Mouse (Mus musculus): ENCODE results near the gene Ccdc57. TPM values are rescaled to one million over a fixed set of nuclear protein-coding genes. Genes with fewer than 3 reads are reported as not detected.

The Ccdc57 gene
- polyA plus RNA-seq, 1 experiment from 2014 or later: 4.8 TPM

DNA sequence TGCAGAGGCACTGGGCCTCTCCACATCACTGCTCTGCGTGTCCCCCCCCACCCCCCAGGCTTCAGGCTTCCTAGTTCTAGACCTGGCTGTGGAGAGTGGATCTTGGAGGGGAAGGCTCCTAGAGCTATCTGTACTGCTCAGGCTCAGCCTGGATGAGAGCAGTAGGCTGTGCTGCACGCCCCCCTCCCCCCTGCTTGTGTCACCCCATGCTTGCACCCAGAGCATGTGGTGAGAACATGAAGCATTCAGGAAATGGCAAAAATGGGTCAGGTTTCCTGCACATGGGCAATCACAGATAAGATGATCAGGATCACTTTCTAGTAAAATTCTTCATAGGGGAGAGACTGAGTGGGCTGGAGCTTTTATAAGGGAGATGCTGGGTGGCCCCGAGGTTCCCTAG lies 26.9 kb upstream of the Ccdc57 start:
- ATAC-seq (ENCODE audit: insufficient number of reproducible peaks, insufficient read depth, low FRiP score, low read depth): peak; percentile 13; the same call in 1 of the 2 replicates
- Histone ChIP-seq H3K36me3 (ENCODE audit: control insufficient read depth, insufficient read depth, low read length) (peaks cover 99% of the 10 kb centered on the region), H3K27ac (replicated peaks in 1 of 2; ENCODE audit: control insufficient read depth in 1 of 2, insufficient read depth in 1 of 2, low read depth in 2 of 2, low read length in 2 of 2) (peak overlapping the region; percentile 35 to 66; a peak in 2 of 4 replicates), H3K4me1 (ENCODE audit: control insufficient read depth in 2 of 2, insufficient read depth in 2 of 2, low read length in 2 of 2) (peaks cover 33 to 56% of the 10 kb centered on the region in 2 experiments), H3K27me3 (ENCODE audit: control insufficient read depth, insufficient read depth, low read length) (no peaks in the 10 kb centered on the region), H3K9ac (ENCODE audit: low read length) (no peak overlapping the region), H3K9me3 (ENCODE audit: control insufficient read depth, low read length) (no peaks in the 10 kb centered on the region), H3K4me3 (ENCODE audit: control insufficient read depth in 1 of 2, insufficient read depth in 1 of 2, low read depth in 1 of 2, low read length in 2 of 2) (no peak overlapping the region), H3K4me2 (ENCODE audit: low read length) (no peak overlapping the region)
- WGBS: 47% methylated on average over 3 of the region's 3 CpGs

DNA sequence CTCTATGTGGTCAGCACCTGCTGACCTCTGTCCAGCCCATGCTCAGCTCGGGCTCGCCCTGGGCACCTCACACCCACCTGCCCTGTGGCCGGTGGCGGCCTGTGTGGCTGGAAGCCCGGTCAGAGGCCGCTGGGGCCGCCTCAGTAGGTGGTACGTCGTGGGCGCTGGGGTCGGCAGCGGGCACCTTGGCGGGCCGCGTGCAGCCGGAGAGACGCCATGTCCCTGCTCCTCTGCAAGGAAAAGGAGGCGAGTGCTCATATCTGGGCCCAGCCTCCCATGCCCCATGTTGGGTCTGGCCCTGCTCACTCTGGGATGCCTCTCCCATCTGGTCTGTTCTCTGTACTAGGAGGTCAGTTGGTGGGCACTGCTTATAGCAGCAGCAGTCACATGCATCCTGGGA lies 26.4 kb upstream of the Ccdc57 start:
- peaks cover 29 to 51% of the 10 kb centered on the region in 2 experiments for H3K4me1 ChIP-seq (ENCODE audit: control insufficient read depth in 2 of 2, insufficient read depth in 2 of 2, low read length in 2 of 2)
- no peaks in the 10 kb centered on the region for H3K27me3 ChIP-seq (ENCODE audit: control insufficient read depth, insufficient read depth, low read length)
- H3K27ac ChIP-seq (replicated peaks in 1 of 2; ENCODE audit: control insufficient read depth in 1 of 2, insufficient read depth in 1 of 2, low read depth in 2 of 2, low read length in 2 of 2): peak overlapping the region; percentile 35 to 66; a peak in 3 of 4 replicates
- H3K36me3 ChIP-seq (ENCODE audit: control insufficient read depth, insufficient read depth, low read length): peaks cover 99% of the 10 kb centered on the region
- WGBS: 87% methylated on average over 18 of the region's 18 CpGs
- no peaks in the 10 kb centered on the region for H3K9me3 ChIP-seq (ENCODE audit: control insufficient read depth, low read length)
- no peak overlapping the region for H3K4me3 ChIP-seq (ENCODE audit: control insufficient read depth in 1 of 2, insufficient read depth in 1 of 2, low read depth in 1 of 2, low read length in 2 of 2)
- H3K4me2 ChIP-seq (ENCODE audit: low read length): no peak overlapping the region
- ATAC-seq (ENCODE audit: insufficient number of reproducible peaks, insufficient read depth, low FRiP score, low read depth): peak; percentile 22; the same call in 1 of the 2 replicates
- H3K9ac ChIP-seq (ENCODE audit: low read length): no peak overlapping the region

DNA sequence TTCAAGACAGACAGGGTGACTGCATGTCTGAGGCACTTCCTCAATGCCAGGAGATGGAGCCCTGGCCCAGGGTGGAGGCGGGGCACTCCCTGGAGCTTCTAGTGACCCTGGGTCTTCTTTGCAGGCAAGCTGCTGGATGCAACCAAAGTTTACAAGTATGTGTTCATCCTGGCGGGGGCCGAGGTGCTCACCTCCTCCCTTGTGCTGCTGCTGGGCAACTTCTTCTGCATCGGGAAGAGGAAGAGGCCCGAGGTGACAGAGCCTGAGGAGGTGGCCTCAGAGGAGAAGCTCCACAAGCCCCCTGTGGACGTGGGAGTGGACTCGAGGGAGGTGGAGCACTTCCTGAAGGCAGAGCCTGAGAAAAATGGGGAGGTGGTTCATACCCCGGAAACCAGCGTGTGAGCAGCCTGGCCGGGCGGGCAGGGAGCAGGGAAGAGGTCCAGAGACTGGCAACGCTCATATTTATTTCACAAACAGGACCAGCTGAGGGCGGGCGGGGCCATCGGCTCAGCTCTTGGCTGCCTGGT lies 25.1 kb upstream of the Ccdc57 start:
- Histone ChIP-seq H3K27me3 (ENCODE audit: control insufficient read depth, insufficient read depth, low read length) (no peaks in the 10 kb centered on the region), H3K9ac (ENCODE audit: low read length) (no peak overlapping the region), H3K9me3 (ENCODE audit: control insufficient read depth, low read length) (no peaks in the 10 kb centered on the region), H3K4me3 (ENCODE audit: control insufficient read depth in 1 of 2, insufficient read depth in 1 of 2, low read depth in 1 of 2, low read length in 2 of 2) (no peak overlapping the region), H3K36me3 (ENCODE audit: control insufficient read depth, insufficient read depth, low read length) (peaks cover 93% of the 10 kb centered on the region), H3K4me2 (ENCODE audit: low read length) (no peak overlapping the region), H3K4me1 (ENCODE audit: control insufficient read depth in 2 of 2, insufficient read depth in 2 of 2, low read length in 2 of 2) (peaks cover 32 to 53% of the 10 kb centered on the region in 2 experiments), H3K27ac (replicated peaks in 1 of 2; ENCODE audit: control insufficient read depth in 1 of 2, insufficient read depth in 1 of 2, low read depth in 2 of 2, low read length in 2 of 2) (peak overlapping the region in 1 of 2 experiments; percentile 53; a peak in 1 of 4 replicates)
- ATAC-seq (ENCODE audit: insufficient number of reproducible peaks, insufficient read depth, low FRiP score, low read depth): no peak
- WGBS: 53% methylated on average over 15 of the region's 15 CpGs

DNA sequence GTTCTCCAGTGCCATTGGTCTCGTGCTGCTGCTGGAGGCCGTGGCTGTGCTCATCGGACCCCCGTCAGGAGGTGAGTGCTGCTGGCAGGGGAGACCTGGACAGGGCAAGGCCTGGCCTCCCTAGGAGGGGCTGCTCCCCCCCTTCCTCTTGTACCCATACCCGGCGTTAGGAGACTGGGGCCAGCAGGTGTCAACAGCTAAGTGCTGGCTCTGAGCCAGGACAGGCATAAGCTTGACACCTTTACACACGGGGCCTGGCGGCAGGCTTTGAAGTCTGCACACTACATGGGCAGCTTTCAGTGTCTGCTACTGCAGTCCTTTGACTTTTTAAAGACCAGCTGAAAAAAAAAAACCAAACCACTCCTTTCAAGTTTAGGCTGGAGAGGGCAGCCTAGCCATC lies 24.4 kb upstream of the Ccdc57 start:
- H3K36me3 ChIP-seq (ENCODE audit: control insufficient read depth, insufficient read depth, low read length): peaks cover 86% of the 10 kb centered on the region
- H3K27me3 ChIP-seq (ENCODE audit: control insufficient read depth, insufficient read depth, low read length): no peaks in the 10 kb centered on the region
- H3K9ac ChIP-seq (ENCODE audit: low read length): no peak overlapping the region
- WGBS: 46% methylated on average over 8 of the region's 8 CpGs
- H3K4me2 ChIP-seq (ENCODE audit: low read length): no peak overlapping the region
- no peaks in the 10 kb centered on the region for H3K9me3 ChIP-seq (ENCODE audit: control insufficient read depth, low read length)
- no peak overlapping the region for H3K4me3 ChIP-seq (ENCODE audit: control insufficient read depth in 1 of 2, insufficient read depth in 1 of 2, low read depth in 1 of 2, low read length in 2 of 2)
- peak overlapping the region in 1 of 2 experiments; percentile 53; a peak in 1 of 4 replicates for H3K27ac ChIP-seq (replicated peaks in 1 of 2; ENCODE audit: control insufficient read depth in 1 of 2, insufficient read depth in 1 of 2, low read depth in 2 of 2, low read length in 2 of 2)
- no peak for ATAC-seq (ENCODE audit: insufficient number of reproducible peaks, insufficient read depth, low FRiP score, low read depth)
- H3K4me1 ChIP-seq (ENCODE audit: control insufficient read depth in 2 of 2, insufficient read depth in 2 of 2, low read length in 2 of 2): peaks cover 37 to 61% of the 10 kb centered on the region in 2 experiments

DNA sequence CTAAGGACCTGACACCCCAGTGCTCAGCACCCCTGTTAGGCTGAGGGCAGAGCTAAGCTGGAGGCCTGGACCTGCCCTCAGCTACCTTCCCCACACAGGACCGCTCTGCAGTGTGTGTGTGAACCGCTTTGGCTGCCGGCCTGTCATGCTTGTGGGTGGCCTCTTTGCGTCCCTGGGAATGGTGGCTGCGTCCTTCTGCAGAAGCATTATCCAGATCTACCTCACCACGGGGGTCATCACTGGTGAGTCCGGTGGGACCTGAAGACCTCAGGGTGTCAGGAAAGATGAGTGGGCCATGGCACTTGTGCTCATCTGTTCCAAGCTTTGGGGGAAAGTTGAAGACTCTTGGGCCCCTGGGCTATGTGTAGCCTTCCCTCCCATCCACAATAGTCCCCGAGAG lies 23.0 kb upstream of the Ccdc57 start:
- H3K36me3 ChIP-seq (ENCODE audit: control insufficient read depth, insufficient read depth, low read length): peaks cover 72% of the 10 kb centered on the region
- H3K9ac ChIP-seq (ENCODE audit: low read length): no peak overlapping the region
- H3K4me3 ChIP-seq (ENCODE audit: control insufficient read depth in 1 of 2, insufficient read depth in 1 of 2, low read depth in 1 of 2, low read length in 2 of 2): no peak overlapping the region
- no peaks in the 10 kb centered on the region for H3K27me3 ChIP-seq (ENCODE audit: control insufficient read depth, insufficient read depth, low read length)
- H3K4me2 ChIP-seq (ENCODE audit: low read length): no peak overlapping the region
- H3K27ac ChIP-seq (replicated peaks in 1 of 2; ENCODE audit: control insufficient read depth in 1 of 2, insufficient read depth in 1 of 2, low read depth in 2 of 2, low read length in 2 of 2): no peak overlapping the region
- WGBS: 87% methylated on average over 8 of the region's 8 CpGs
- H3K9me3 ChIP-seq (ENCODE audit: control insufficient read depth, low read length): no peaks in the 10 kb centered on the region
- ATAC-seq (ENCODE audit: insufficient number of reproducible peaks, insufficient read depth, low FRiP score, low read depth): no peak
- H3K4me1 ChIP-seq (ENCODE audit: control insufficient read depth in 2 of 2, insufficient read depth in 2 of 2, low read length in 2 of 2): peaks cover 44 to 70% of the 10 kb centered on the region in 2 experiments

DNA sequence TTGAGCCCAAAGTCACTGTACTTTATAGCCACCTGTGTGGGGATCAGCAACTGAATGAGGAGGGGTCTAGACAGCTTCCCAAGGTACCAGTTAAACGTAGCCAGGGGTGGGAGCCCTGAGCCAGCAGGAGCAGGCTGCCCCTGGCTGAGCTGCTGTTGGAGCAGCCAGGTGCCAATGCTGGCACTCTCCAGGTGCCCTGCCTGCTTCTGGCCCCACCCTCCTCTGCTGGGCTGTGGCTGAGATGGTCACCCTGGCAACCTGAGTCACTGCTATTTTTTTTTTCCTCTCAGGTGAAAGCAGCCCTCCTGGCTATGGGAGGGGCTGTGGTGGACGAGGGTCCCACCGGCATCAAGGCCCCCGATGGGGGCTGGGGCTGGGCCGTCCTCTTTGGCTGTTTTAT lies 22.3 kb upstream of the Ccdc57 start:
- no peak overlapping the region for H3K4me3 ChIP-seq (ENCODE audit: control insufficient read depth in 1 of 2, insufficient read depth in 1 of 2, low read depth in 1 of 2, low read length in 2 of 2)
- H3K27ac ChIP-seq (replicated peaks in 1 of 2; ENCODE audit: control insufficient read depth in 1 of 2, insufficient read depth in 1 of 2, low read depth in 2 of 2, low read length in 2 of 2): no peak overlapping the region
- H3K4me2 ChIP-seq (ENCODE audit: low read length): no peak overlapping the region
- H3K4me1 ChIP-seq (ENCODE audit: control insufficient read depth in 2 of 2, insufficient read depth in 2 of 2, low read length in 2 of 2): peaks cover 48 to 72% of the 10 kb centered on the region in 2 experiments
- 79% methylated on average over 5 of the region's 5 CpGs for WGBS
- H3K36me3 ChIP-seq (ENCODE audit: control insufficient read depth, insufficient read depth, low read length): peaks cover 65% of the 10 kb centered on the region
- ATAC-seq (ENCODE audit: insufficient number of reproducible peaks, insufficient read depth, low FRiP score, low read depth): no peak
- H3K9me3 ChIP-seq (ENCODE audit: control insufficient read depth, low read length): no peaks in the 10 kb centered on the region
- no peak overlapping the region for H3K9ac ChIP-seq (ENCODE audit: low read length)
- H3K27me3 ChIP-seq (ENCODE audit: control insufficient read depth, insufficient read depth, low read length): no peaks in the 10 kb centered on the region

DNA sequence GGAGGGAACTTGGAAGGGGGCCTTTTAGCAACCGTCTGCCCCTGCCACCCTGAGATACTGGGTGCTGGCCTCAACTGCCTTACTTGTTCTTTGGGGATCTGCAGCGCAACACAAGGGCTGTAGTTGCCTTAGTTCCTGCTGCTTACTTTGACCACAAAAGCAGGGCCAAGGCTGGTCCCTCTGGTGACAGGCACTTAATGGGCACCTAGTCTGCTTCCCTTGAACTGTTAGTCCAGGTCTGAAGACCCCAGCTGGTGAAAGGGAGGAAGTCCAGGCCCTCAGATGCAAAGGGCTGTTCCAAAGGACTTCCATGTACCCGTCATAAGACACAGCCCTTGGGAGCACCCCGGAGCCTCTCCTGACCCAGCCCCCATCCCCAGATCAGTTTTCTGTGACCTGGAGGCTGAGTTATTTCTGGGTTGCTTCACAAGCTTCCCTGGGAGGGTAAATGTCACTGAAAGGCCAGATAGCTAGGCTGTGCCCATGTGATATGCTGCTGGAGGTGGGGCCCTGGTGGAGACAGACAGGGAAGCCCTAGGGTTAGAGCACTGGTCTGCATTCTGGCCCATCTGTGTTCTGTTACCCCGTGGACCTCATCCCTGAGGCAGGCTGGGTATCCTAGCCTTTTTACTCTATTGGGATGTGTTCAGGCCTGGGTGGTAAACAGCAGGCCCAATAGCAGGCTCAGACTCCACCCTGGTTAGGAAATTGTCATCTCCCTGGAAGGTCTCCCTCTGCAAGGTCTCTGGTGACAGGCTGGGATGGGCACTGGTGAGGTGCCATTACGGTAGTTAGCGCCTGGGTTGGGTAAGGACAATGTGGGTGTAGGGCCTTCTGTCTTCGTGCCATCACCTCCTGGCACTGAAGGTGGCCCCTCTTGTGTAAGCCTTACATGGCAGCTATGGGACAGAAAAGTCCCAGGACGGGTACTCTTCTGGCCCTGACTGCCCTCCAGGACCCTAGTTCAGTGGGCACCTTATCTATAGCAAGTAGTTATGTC lies 19.4 kb upstream of the Ccdc57 start:
- no peaks in the 10 kb centered on the region for H3K9me3 ChIP-seq (ENCODE audit: control insufficient read depth, low read length)
- ATAC-seq (ENCODE audit: insufficient number of reproducible peaks, insufficient read depth, low FRiP score, low read depth): no peak
- H3K4me2 ChIP-seq (ENCODE audit: low read length): peak overlapping the region; percentile 66
- peak overlapping the region; percentile 75 to 92 for H3K27ac ChIP-seq (replicated peaks in 1 of 2; ENCODE audit: control insufficient read depth in 1 of 2, insufficient read depth in 1 of 2, low read depth in 2 of 2, low read length in 2 of 2)
- H3K4me3 ChIP-seq (ENCODE audit: control insufficient read depth in 1 of 2, insufficient read depth in 1 of 2, low read depth in 1 of 2, low read length in 2 of 2): peak overlapping the region; percentile 66 to 72
- WGBS: 58% methylated on average over 9 of the region's 9 CpGs
- H3K9ac ChIP-seq (ENCODE audit: low read length): peak overlapping the region; percentile 72
- H3K27me3 ChIP-seq (ENCODE audit: control insufficient read depth, insufficient read depth, low read length): no peaks in the 10 kb centered on the region
- peaks cover 37% of the 10 kb centered on the region for H3K36me3 ChIP-seq (ENCODE audit: control insufficient read depth, insufficient read depth, low read length)
- peaks cover 31 to 53% of the 10 kb centered on the region in 2 experiments for H3K4me1 ChIP-seq (ENCODE audit: control insufficient read depth in 2 of 2, insufficient read depth in 2 of 2, low read length in 2 of 2)
